29 mouse cellular contexts compared by ENCODE assay signal in genomic region chr7:13003380-13003779, GRCm38 (mm10). TPM values are rescaled to one million over a fixed set of nuclear protein-coding genes. Genes with fewer than 3 reads are reported as not detected.
A peak's percentile ranks its signal among the peaks of the same experiment; 100 is the strongest.
DNase-seq lines count a peak whose midpoint lies in the region; ATAC-seq and TF ChIP-seq lines count a peak whose summit lies in the region.
"Had no signal": no experiment of that assay in that cellular context is flagged by ENCODE, and none has a peak within 500 bp of the region (broad histone marks: within the 10 kb centered on the region; RNA-seq: fewer than 3 reads in every experiment).

No protein-coding gene starts in this region.

- TF ChIP-seq CTCF in liver, postnatal 0 days (IDR thresholded peaks at IDR 0.05; ENCODE audit: low read depth): peak; percentile 27; the same call in 1 of the 2 replicates
- peak; percentile 32 for TF ChIP-seq CTCF in stomach, postnatal 0 days (IDR thresholded peaks at IDR 0.05; ENCODE audit: low read depth)

- peaks cover 19% of the 10 kb centered on the region; the same call in 1 of the 2 replicates for H3K36me3 ChIP-seq in liver, postnatal 0 days (replicated peaks; ENCODE audit: insufficient read depth, low read length)
- H3K36me3 ChIP-seq in liver, embryonic 12.5 days: peaks cover 37% of the 10 kb centered on the region
- peaks cover 8% of the 10 kb centered on the region for H3K36me3 ChIP-seq in stomach, postnatal 0 days (ENCODE audit: control insufficient read depth, insufficient read depth, low read length)

- H3K4me3 ChIP-seq in liver, postnatal 0 days (ENCODE audit: low read depth, low read length): no peak overlapping the region
- no peak overlapping the region for H3K4me3 ChIP-seq in liver, embryonic 12.5 days
- no peak overlapping the region for H3K4me3 ChIP-seq in stomach, postnatal 0 days (ENCODE audit: low read depth, low read length)
- H3K4me3 ChIP-seq: forebrain, embryonic 10.5 days; gastrocnemius, adult 2 months; hindbrain, embryonic 12.5 days had no signal

- H3K4me2 ChIP-seq in liver, postnatal 0 days (ENCODE audit: low read depth, low read length): no peak overlapping the region
- H3K4me2 ChIP-seq in liver, embryonic 12.5 days: no peak overlapping the region
- no peak overlapping the region for H3K4me2 ChIP-seq in stomach, postnatal 0 days (replicated peaks; ENCODE audit: low read depth)
- H3K4me2 ChIP-seq: heart, embryonic 11.5 days; hindbrain, embryonic 12.5 days had no signal

- no peak overlapping the region for H3K9ac ChIP-seq in liver, postnatal 0 days (replicated peaks)
- no peak overlapping the region for H3K9ac ChIP-seq in liver, embryonic 12.5 days
- H3K9ac ChIP-seq in stomach, postnatal 0 days (ENCODE audit: low read length): no peak overlapping the region
- H3K9ac ChIP-seq: forebrain, postnatal 0 days; hindbrain, embryonic 12.5 days had no signal

- no peak for TF ChIP-seq EP300 in liver, postnatal 0 days (IDR thresholded peaks at IDR 0.05; ENCODE audit: low read depth)
- TF ChIP-seq EP300 in stomach, postnatal 0 days (optimal IDR thresholded peaks at IDR 0.05): no peak

- no peak for ATAC-seq in liver, postnatal 0 days
- no peak for ATAC-seq in liver, embryonic 12.5 days
- ATAC-seq in stomach, postnatal 0 days (ENCODE audit: low FRiP score, low TSS enrichment): no peak
- ATAC-seq: forebrain, embryonic 14.5 days; forebrain, postnatal 0 days; hindbrain, embryonic 16.5 days had no signal

- no peaks in the 10 kb centered on the region for H3K27me3 ChIP-seq in liver, postnatal 0 days (ENCODE audit: insufficient read depth, low read length)
- H3K27me3 ChIP-seq in liver, embryonic 12.5 days (replicated peaks): 0 out of 2 replicates have a peak, but pooled peaks cover 6% of the 10 kb centered on the region
- H3K27me3 ChIP-seq in stomach, postnatal 0 days (ENCODE audit: control insufficient read depth, insufficient read depth, low read length): no peaks in the 10 kb centered on the region
- H3K27me3 ChIP-seq: CH12.LX had no signal

- no peaks in the 10 kb centered on the region for H3K9me3 ChIP-seq in liver, postnatal 0 days (ENCODE audit: low read length)
- no peaks in the 10 kb centered on the region for H3K9me3 ChIP-seq in liver, embryonic 12.5 days (replicated peaks)
- no peaks in the 10 kb centered on the region for H3K9me3 ChIP-seq in stomach, postnatal 0 days (ENCODE audit: control insufficient read depth, low read length)
- H3K9me3 ChIP-seq: forebrain, embryonic 10.5 days; hindbrain, embryonic 12.5 days had no signal

- no peak for DNase-seq in liver, postnatal 0 days
- peak; percentile 43 for DNase-seq in 416B (ENCODE audit: low read depth)
- DNase-seq in ES-CJ7 (ENCODE audit: low read depth, low spot score): peak; percentile 55
- no peak for DNase-seq in stomach, postnatal 0 days (ENCODE audit: low spot score)
- no peak for DNase-seq in layer of hippocampus, adult 18-20 months (ENCODE audit: low spot score in 2 of 2)
- DNase-seq: adrenal gland, postnatal 10 days; adrenal gland, postnatal 36 days; cerebellum, adult 18-20 months; cerebellum, adult 9-10 months; cerebellum, postnatal 14 days; forebrain, postnatal 0 days; gastrocnemius, adult 2 months; gastrocnemius, postnatal 14 days; heart, adult 11 months had no signal

- no peaks in the 10 kb centered on the region for H3K4me1 ChIP-seq in liver, postnatal 0 days (ENCODE audit: insufficient read depth)
- H3K4me1 ChIP-seq in liver, embryonic 12.5 days: peaks cover 7% of the 10 kb centered on the region
- no peaks in the 10 kb centered on the region for H3K4me1 ChIP-seq in stomach, postnatal 0 days (replicated peaks; ENCODE audit: control insufficient read depth, insufficient read depth)

- WGBS in liver, postnatal 0 days (ENCODE audit: insufficient replicate concordance): 80% methylated on average over 5 of the region's 5 CpGs
- WGBS in liver, embryonic 12.5 days (ENCODE audit: insufficient replicate concordance): 65% methylated on average over 5 of the region's 5 CpGs
- WGBS in stomach, postnatal 0 days: 79% methylated on average over 5 of the region's 5 CpGs

- H3K27ac ChIP-seq in liver, postnatal 0 days (ENCODE audit: low read depth): no peak overlapping the region
- no peak overlapping the region for H3K27ac ChIP-seq in liver, embryonic 12.5 days
- no peak overlapping the region for H3K27ac ChIP-seq in stomach, postnatal 0 days (replicated peaks)
- H3K27ac ChIP-seq: forebrain, embryonic 10.5 days; gastrocnemius, adult 2 months; hindbrain, embryonic 12.5 days had no signal

RNA-seq across cellular contexts. Expression of gene Trim28, which starts 4.5 kb away (rescaled TPM):
- polyA plus RNA-seq in liver, postnatal 0 days (2015; fragmentation: Nextera tagmentation; extraction: Ambion mirVana): 56.0 and 59.1 TPM in 2 replicates
- polyA plus RNA-seq in liver, embryonic 12.5 days (2016; fragmentation: Nextera tagmentation; extraction: Ambion mirVana): 201 and 203 TPM in 2 replicates
- 93.7 and 105 TPM in 2 replicates for polyA plus RNA-seq in stomach, postnatal 0 days (2015; fragmentation: Nextera tagmentation; extraction: Ambion mirVana)
- total RNA-seq in layer of hippocampus, adult 18-20 months (2021): 100 to 1,000 TPM; 216 to 246 TPM

RNA-seq across cellular contexts. Expression of gene Slc27a5, which starts 5.4 kb away (rescaled TPM):
- 103 and 122 TPM in 2 replicates for polyA plus RNA-seq in liver, postnatal 0 days (2015; fragmentation: Nextera tagmentation; extraction: Ambion mirVana)
- polyA plus RNA-seq in liver, embryonic 12.5 days (2016; fragmentation: Nextera tagmentation; extraction: Ambion mirVana): 1.3 and 1.5 TPM in 2 replicates
- polyA plus RNA-seq in stomach, postnatal 0 days (2015; fragmentation: Nextera tagmentation; extraction: Ambion mirVana): 0.13 and 0.25 TPM in 2 replicates
- under 1 TPM in 1 of 2 experiments, not detected in 1; 0.57 TPM for total RNA-seq in layer of hippocampus, adult 18-20 months (2021)
- total RNA-seq: gastrocnemius, postnatal 14 days; heart, adult 8-10 months; heart, postnatal 25 days; hematopoietic stem cell, adult 5-6 weeks; MEL had no signal
- polyA plus RNA-seq: embryonic facial prominence, embryonic 11.5 days; embryonic facial prominence, embryonic 14.5 days; forebrain, embryonic 10.5 days; heart, embryonic 11.5 days; heart, embryonic 14.5 days; heart, postnatal 0 days had no signal

RNA-seq across cellular contexts. Expression of gene Zbtb45, which starts 6.5 kb away (rescaled TPM):
- 5.6 and 7.2 TPM in 2 replicates for polyA plus RNA-seq in liver, postnatal 0 days (2015; fragmentation: Nextera tagmentation; extraction: Ambion mirVana)
- 16.2 and 20.0 TPM in 2 replicates for polyA plus RNA-seq in liver, embryonic 12.5 days (2016; fragmentation: Nextera tagmentation; extraction: Ambion mirVana)
- polyA plus RNA-seq in stomach, postnatal 0 days (2015; fragmentation: Nextera tagmentation; extraction: Ambion mirVana): 8.5 and 9.5 TPM in 2 replicates
- total RNA-seq in layer of hippocampus, adult 18-20 months (2021): 10 to 100 TPM; 33.2 to 34.3 TPM

RNA-seq across cellular contexts. Expression of gene Zfp446, which starts 25.7 kb away (rescaled TPM):
- polyA plus RNA-seq in liver, postnatal 0 days (2015; fragmentation: Nextera tagmentation; extraction: Ambion mirVana): 1.6 and 1.8 TPM in 2 replicates
- polyA plus RNA-seq in liver, embryonic 12.5 days (2016; fragmentation: Nextera tagmentation; extraction: Ambion mirVana): 5.4 and 5.7 TPM in 2 replicates
- 2.1 and 2.5 TPM in 2 replicates for polyA plus RNA-seq in stomach, postnatal 0 days (2015; fragmentation: Nextera tagmentation; extraction: Ambion mirVana)
- total RNA-seq in layer of hippocampus, adult 18-20 months (2021): 1 to 10 TPM; 8.1 to 8.6 TPM

RNA-seq across cellular contexts. Expression of gene Chmp2a, which starts 31.2 kb away (rescaled TPM):
- 132 TPM in 2 replicates for polyA plus RNA-seq in liver, postnatal 0 days (2015; fragmentation: Nextera tagmentation; extraction: Ambion mirVana)
- 133 and 134 TPM in 2 replicates for polyA plus RNA-seq in liver, embryonic 12.5 days (2016; fragmentation: Nextera tagmentation; extraction: Ambion mirVana)
- 271 and 287 TPM in 2 replicates for polyA plus RNA-seq in stomach, postnatal 0 days (2015; fragmentation: Nextera tagmentation; extraction: Ambion mirVana)
- 100 to 1,000 TPM; 146 to 159 TPM for total RNA-seq in layer of hippocampus, adult 18-20 months (2021)

Comparison
In these comparisons a context has a peak if more than half of its experiments do, and no peak if none do; other contexts are left out.
1. RNA of gene Slc27a5, which starts 5.4 kb away (polyA plus RNA-seq): 103 to 122 TPM in liver, postnatal 0 days; 1.3 to 1.5 TPM in liver, embryonic 12.5 days and 0.13 to 0.25 TPM in stomach, postnatal 0 days; every median in the first group is over 10 times any median in the second.
2. DNase-seq: peak in 416B (single experiment) and ES-CJ7 (single experiment); none in liver, postnatal 0 days (single experiment), stomach, postnatal 0 days (single experiment) and layer of hippocampus, adult 18-20 months (0 of 2).